Mouse (Mus musculus) layer of hippocampus, adult 9-10 months (tissue): ENCODE results near the gene Phactr4.
A peak's percentile ranks its signal among the peaks of the same experiment; 100 is the strongest.

Experiments
- DNase-seq: peaks from one replicate; pipeline ENCODE4 v3.0.0; 2022; ENCODE audit warnings: low spot score

The Phactr4 gene

GRCm38 (mm10) chr4:132411322-132412094, 10.8 kb downstream of the Phactr4 start:
- DNase-seq, result no peak

- no peak for DNase-seq
Observed at GRCm38 (mm10) chr4:132409587-132410229, 12.6 kb downstream of the Phactr4 start.

GRCm38 (mm10) chr4:132406393-132407189, 15.7 kb downstream of the Phactr4 start:
- DNase-seq, result no peak

DNA sequence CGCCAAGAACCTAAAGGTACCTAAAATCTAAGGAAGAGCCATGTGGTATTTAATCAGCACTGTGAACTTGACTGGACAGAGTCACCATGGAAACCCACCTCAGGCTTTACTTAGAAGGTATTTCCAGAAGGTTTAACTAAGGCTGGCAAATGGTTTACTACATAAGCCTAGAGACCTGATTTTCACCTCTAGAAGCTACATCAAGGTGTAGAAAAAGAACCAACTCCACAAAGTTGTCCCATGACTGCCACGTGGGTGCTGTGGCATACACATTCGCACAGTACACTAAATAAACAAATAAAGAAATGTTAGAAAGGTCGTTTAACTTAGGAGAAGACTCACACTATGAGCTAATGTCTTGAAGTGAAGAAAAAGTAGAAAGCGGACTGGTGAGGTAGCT, 17.7 kb downstream of the Phactr4 start:
- no peak for DNase-seq

- no peak for DNase-seq
Observed at GRCm38 (mm10) chr4:132403063-132403660, 19.1 kb downstream of the Phactr4 start.

DNA sequence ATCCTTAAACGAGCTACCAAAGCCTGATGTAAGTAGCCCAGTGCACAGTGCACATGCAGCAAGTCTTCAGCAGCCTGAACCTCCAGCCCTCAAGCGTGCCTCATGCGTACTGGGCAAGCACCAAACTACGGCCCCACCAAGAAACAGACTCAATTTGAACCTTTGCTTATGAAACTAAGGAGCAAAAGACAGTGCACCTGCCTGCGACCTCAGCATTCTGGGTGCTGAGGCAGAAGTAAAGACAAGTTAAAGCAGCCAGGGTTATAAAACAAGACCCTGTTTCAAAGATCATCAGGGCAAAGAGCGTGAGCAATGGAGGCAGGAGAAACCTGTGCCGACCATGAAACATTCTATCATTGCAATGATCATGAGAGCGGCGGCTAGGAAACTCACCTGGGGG, 21.3 kb downstream of the Phactr4 start:
- DNase-seq, result no peak

DNA sequence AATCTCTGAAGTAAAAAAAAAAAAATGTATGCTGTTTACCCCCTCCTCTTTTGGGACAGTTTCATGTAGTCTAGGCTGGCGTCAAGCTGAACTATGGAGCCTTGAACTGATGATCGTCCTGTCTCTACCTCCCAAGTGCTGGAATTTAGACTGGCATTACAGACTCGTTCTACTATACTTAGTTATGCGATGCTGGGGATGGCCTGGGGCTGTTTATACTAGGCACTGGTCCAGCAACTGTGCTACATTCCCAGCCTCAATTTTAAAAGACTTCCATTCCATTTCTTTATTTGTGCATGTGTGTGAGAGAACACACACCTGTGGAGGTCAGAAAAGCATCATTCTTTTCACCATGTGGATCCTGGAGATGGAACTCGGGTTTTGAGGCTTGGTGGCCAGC, 23.4 kb downstream of the Phactr4 start:
- no peak for DNase-seq

DNA sequence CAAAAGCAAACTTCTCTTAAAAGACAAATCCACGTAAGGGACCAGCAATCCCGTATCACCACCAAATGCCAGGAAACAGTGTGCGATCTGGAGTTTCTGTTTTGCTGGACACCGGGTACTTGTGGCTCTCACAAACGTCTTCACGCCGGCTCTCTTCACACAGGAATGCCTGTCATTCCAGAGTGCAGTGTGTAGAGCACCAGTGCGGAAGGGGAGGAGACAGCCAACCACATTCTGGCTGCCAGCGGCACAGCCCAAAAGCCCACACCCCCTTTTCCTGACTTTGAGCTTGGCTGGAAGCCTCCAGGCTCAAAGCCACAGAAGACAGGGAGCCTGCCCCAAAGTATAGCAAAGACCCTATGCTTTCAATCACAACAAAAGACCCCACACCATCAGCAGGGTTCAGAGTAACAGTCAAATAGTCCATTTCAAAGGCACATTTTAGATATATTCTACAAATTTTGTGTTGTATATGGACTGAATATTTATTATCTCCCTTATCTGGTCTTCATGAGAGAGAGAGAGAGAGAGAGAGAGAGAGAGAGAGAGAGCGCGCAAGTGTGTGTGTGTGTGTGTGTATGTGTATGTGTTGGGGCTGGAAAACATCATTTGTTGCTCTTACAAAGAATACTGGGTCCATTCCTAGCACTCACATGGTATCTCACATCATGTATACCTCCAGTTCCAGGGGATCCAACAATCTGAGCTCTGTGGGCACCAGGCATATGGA, 24.1 kb downstream of the Phactr4 start:
- DNase-seq, result no peak

DNA sequence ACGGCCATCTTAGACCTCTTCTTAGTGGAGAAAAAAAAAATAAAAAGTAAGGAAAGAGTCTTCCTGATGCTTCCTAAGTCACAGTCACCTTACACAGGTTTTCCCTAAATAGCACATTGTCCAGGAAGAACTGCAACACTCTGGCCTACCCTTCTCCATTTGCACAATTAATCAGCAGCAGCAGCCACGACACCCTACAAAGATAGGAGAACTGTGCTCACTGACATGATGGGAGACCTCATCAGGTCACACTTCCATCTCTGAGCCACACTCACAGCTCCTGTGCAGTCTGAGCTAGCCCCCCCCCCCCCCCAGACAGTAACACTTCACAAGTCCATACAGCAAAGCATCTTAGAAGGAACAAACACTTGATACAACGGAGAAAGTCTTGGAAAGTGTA, 25.2 kb downstream of the Phactr4 start:
- DNase-seq, result no peak

GRCm38 (mm10) chr4:132396251-132396650, 26.0 kb downstream of the Phactr4 start:
- no peak for DNase-seq

DNA sequence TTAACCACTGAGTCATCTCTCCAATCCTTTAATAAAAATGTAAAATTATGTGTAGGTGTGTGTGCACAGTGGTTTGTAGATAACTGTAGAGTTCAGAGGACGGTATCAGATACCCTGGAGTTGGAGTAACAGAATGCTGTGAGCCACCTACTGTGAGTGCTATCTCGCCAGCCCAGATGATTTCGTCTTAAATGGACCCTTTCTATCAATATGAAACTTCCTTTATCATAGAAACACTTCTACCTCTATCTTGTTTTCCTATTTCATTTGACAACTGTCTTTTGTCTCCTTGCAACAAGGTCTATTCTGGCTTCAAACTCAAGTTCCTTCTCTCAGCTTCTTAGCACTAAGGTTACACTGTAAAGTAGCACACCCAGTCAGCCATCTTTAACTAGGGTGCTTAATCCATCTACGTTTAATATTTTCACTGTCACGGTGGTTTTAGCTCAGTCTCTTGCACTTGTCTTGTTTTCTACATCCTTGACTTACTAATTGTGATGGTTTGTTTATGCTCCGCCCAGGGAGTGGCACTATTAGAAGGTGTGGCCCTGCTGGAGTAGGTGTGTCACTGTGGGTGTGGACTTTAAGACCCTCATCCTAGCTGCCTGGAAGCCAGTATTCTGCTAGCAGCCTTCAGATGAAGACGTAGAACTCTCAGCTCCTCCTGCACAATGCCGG, 31.1 kb downstream of the Phactr4 start:
- no peak for DNase-seq

DNA sequence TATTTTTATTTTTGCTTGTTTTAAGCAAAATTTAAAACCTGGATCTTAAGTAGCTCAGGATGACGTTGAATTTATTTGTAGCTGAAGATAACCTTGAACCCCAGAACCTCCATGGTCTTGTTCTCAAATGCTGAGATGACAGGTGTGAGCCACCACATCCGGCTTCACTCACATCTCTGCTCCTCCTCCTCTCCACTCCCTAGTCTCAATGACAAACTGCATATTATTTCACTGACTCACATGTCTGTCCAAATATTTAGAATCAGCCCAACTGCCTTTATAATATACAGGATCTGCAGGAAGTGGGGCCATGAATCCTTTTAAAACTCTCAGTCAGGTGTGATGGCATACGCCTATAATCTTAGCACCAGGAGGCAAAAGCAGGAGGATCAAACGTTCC, 33.0 kb downstream of the Phactr4 start:
- DNase-seq, result no peak

DNA sequence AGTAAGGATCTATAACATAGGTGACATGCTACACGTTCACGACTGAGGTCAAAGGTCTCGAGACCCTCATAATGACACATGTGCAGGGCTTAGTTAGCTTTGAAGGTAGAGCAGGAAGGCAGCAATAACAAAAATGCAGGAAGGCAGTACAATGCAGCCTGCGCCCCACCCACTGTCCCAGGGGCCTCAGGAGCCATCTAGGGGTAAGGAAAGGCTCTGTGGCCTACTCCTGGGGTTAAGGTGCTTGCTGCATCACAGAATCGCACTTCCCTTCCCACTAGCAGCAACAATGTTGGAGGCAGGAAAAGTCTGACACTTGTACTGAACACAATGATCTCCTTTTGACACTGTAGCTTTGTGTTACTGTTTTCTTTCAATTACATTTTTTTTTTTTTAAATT, 34.7 kb downstream of the Phactr4 start:
- DNase-seq, result no peak

- no peak for DNase-seq
Observed at GRCm38 (mm10) chr4:132386846-132387245, 35.4 kb downstream of the Phactr4 start.

DNA sequence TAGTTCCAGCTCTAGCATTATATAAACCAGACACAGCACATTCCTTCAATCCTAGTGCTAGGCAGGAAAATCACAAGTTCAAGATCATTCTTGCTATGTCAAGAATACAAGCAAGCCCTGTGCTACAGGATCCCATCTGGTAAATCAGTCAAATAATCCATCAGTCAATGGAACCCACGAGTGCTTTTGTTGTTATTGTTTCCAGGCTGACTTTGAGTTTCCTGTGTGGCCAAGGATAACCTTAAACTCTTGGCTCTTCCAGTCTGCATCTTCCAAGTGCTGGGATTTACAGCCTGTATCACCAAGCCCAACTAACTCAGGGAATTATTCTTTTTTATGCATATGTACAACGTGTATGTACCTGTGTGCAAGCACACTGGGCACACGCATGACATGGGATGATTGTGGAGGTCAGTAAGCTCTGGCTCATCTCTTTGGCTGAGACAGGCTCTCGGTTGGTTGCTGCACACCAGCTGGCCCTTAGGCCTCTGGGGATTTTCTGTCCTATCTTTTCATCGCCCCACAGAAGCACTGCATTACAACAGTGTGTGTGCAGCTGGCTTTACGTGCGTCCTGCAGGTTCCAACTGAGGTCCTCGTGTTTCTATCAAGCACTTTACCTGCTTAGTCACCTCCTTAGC, 36.4 kb downstream of the Phactr4 start:
- DNase-seq, result no peak

DNA sequence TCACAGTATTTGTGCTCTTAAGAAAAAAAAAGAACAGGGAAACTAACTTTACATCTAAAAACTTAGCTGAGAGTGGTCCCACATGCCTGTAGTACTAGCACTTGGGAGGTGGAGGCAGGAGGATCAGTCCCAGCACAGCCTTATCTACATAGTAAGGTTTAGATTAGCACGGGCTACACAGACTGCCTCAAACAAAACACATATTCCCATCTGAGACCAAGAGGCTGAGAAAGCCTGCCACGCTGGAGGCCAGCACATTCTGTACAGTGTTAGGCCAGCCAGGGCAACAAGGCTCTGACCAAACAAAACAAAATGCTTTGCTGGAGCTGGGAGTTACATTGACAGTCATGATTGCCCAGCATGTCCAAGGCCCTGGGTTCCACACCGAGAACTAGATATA, 38.8 kb downstream of the Phactr4 start:
- no peak for DNase-seq

DNA sequence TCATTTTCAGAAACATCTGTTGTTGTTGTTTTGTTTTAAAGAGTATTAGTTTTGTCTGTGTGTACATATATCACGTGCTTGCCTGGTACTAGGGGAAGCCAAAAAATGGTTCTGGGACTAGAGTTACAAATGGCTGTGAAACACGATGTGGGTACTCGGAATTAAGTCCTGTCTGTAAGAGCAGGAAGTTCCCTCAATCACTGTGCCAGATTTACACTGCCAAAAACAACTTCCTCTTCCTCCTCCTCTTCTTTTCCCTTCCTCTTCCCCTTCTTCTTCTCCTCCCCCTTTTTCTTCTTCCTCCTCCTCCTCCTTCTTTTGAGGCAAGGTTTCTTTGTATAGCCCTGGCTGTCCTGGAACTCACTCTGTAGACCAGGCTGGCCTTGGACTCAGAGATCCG, 40.0 kb downstream of the Phactr4 start:
- DNase-seq, result peak; percentile 16

DNA sequence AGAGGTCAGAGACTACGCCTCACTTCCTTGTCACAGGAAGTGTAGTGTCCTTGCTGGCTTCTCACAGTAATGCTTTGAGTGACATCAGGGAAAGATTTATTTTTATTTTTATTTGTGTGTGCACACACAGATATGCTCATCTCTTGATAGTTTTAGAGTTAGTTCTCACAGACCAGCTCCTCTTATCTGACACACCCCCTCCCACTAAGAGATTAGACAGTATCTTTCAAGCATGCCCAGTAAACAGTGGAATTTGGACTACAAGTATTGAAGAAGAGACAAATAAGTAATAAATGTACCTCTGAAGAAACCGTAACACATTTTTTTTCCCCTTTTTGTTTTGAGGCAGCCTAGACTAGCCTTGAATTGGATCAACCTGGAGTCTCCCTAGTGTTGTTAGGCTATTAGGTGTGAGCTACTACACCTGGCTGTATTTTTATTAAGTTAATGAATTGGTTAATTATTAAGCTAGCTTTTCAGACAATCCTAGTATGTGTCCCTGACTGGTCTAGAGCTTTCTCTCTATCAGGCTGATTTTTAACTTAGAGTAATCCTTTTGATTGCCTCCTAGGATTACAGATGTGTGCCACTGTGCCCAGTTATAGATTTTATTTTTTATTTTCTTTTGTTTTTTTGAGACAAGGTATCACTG, 41.2 kb downstream of the Phactr4 start:
- DNase-seq, result no peak

DNA sequence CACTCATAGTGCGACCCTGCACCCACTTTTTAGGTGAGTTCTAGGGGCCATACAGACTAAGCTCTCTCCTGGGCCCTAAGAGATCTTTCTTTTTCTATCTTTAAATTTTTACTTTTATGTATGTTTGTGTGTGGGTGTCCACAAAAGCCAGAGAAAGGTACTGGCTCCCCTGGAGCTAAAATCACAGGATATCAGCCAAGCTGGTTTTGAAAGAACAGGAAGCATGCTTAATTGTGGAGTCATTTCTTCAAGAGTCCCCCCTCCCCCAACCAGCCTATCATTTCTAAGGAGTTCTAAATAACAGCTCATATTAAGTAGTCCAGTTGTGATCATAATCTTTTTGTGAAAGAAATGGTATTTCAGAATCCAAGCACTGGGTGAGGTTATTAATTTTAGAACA, 48.5 kb downstream of the Phactr4 start:
- no peak for DNase-seq
